Mouse (Mus musculus) limb, embryonic 12.5 days (tissue): ENCODE measurements around the gene Maf. TPM values are rescaled to one million over a fixed set of nuclear protein-coding genes. Genes with fewer than 3 reads are reported as not detected.

ENCODE experiments used
- ATAC-seq: fragments of 200-750 bp; cut with Nextera tagmentation; 2 replicates; pipeline ENCODE4 v1.8.0; 2017; ENCODE audit warnings: low read depth, moderate TSS enrichment; ENCODE audit not compliant: insufficient number of reproducible peaks, insufficient read depth, low FRiP score, low TSS enrichment
- H3K27ac ChIP-seq: fragments of 300-500 bp; sonication (generic); 2 replicates; pipeline ENCODE4 v1.5.1; 2016; ENCODE audit warnings: mild to moderate bottlenecking, moderate library complexity
- H3K27me3 ChIP-seq: fragments of 300-500 bp; sonication (generic); 2 replicates; pipeline ENCODE4 v1.6.1; 2016; ENCODE audit warnings: mild to moderate bottlenecking, moderate library complexity
- H3K36me3 ChIP-seq: fragments of 300-500 bp; sonication (generic); 2 replicates; pipeline ENCODE4 v1.6.1; 2016; ENCODE audit warnings: mild to moderate bottlenecking, moderate library complexity
- H3K4me1 ChIP-seq: fragments of 300-500 bp; sonication (generic); replicated peaks from 2 replicates; pipeline ENCODE4 v1.6.1; 2016
- H3K4me2 ChIP-seq: fragments of 300-500 bp; sonication (generic); 2 replicates; pipeline ENCODE4 v1.6.1; 2016; ENCODE audit warnings: mild to moderate bottlenecking, moderate library complexity
- H3K4me3 ChIP-seq: fragments of 300-500 bp; sonication (generic); replicated peaks from 2 replicates; pipeline ENCODE4 v1.5.1; 2016; ENCODE audit warnings: mild to moderate bottlenecking
- H3K9ac ChIP-seq: fragments of 300-500 bp; sonication (generic); replicated peaks from 2 replicates; pipeline ENCODE4 v1.6.1; 2016; ENCODE audit warnings: mild to moderate bottlenecking, moderate library complexity
- H3K9me3 ChIP-seq: fragments of 300-500 bp; sonication (generic); 2 replicates; pipeline ENCODE4 v1.6.1; 2016; ENCODE audit warnings: mild to moderate bottlenecking, moderate library complexity
- WGBS: fragments of 180-500 bp; shearing (Covaris S2); methylation state at CpG from one replicate; pipeline ENCODE4 v1.1.7; 2016; 5-methylcytosine and 5-hydroxymethylcytosine counted together
- polyA plus RNA-seq: library from polyadenylated mRNA; unstranded; fragments of >200 nt; fragmentation: Nextera tagmentation; extraction: Ambion mirVana; gene quantifications from 2 replicates; pipeline ENCODE4 v1.2.1, GENCODE M21; 2016

The Maf gene
- polyA plus RNA-seq, 1 experiment from 2014 or later, result 3.6 TPM

- Histone ChIP-seq H3K9ac (no peak overlapping the region), H3K4me1 (0 out of 2 replicates have a peak, but pooled peaks cover under 1% of the 10 kb centered on the region), H3K27me3 (peaks cover 3% of the 10 kb centered on the region; the same call in 1 of the 2 replicates), H3K9me3 (no peaks in the 10 kb centered on the region), H3K27ac (no peak overlapping the region), H3K36me3 (no peaks in the 10 kb centered on the region), H3K4me3 (no peak overlapping the region), H3K4me2 (no peak overlapping the region)
- WGBS, result 82% methylated on average over 3 of the region's 3 CpGs
- ATAC-seq, result no peak
Observed at GRCm38 (mm10) chr8:115726807-115727206, 19.2 kb upstream of the Maf start.

GRCm38 (mm10) chr8:115726231-115726630 is 18.6 kb upstream of the Maf start:
- H3K27me3 ChIP-seq, result peaks cover 3% of the 10 kb centered on the region; the same call in 1 of the 2 replicates
- no peaks in the 10 kb centered on the region for H3K4me1 ChIP-seq
- no peak overlapping the region for H3K9ac ChIP-seq
- H3K36me3 ChIP-seq, result no peaks in the 10 kb centered on the region
- no peak overlapping the region for H3K4me3 ChIP-seq
- no peak overlapping the region for H3K4me2 ChIP-seq
- no peaks in the 10 kb centered on the region for H3K9me3 ChIP-seq
- WGBS, result 71% methylated on average over 4 of the region's 4 CpGs
- H3K27ac ChIP-seq, result no peak overlapping the region
- no peak for ATAC-seq

GRCm38 (mm10) chr8:115719126-115719525 is 11.5 kb upstream of the Maf start:
- no peaks in the 10 kb centered on the region for H3K36me3 ChIP-seq
- H3K9me3 ChIP-seq, result no peaks in the 10 kb centered on the region
- H3K9ac ChIP-seq, result no peak overlapping the region
- WGBS, result 87% methylated on average over 7 of the region's 7 CpGs
- no peak overlapping the region for H3K27ac ChIP-seq
- H3K4me3 ChIP-seq, result no peak overlapping the region
- no peak for ATAC-seq
- H3K4me1 ChIP-seq, result no peaks in the 10 kb centered on the region; the same call in 1 of the 2 replicates
- H3K27me3 ChIP-seq, result peaks cover 26% of the 10 kb centered on the region
- no peak overlapping the region for H3K4me2 ChIP-seq

GRCm38 (mm10) chr8:115718621-115719020 is 11.0 kb upstream of the Maf start:
- Histone ChIP-seq H3K9ac (no peak overlapping the region), H3K4me1 (no peaks in the 10 kb centered on the region; the same call in 1 of the 2 replicates), H3K27ac (no peak overlapping the region), H3K4me2 (no peak overlapping the region), H3K4me3 (no peak overlapping the region), H3K36me3 (no peaks in the 10 kb centered on the region), H3K27me3 (peaks cover 29% of the 10 kb centered on the region), H3K9me3 (no peaks in the 10 kb centered on the region)
- WGBS, result 95% methylated on average over 6 of the region's 6 CpGs
- ATAC-seq, result no peak

- H3K4me3 ChIP-seq, result no peak overlapping the region
- no peak overlapping the region for H3K27ac ChIP-seq
- H3K9me3 ChIP-seq, result no peaks in the 10 kb centered on the region
- 84% methylated on average over 4 of the region's 4 CpGs for whole genome bisulfite sequencing
- H3K9ac ChIP-seq, result no peak overlapping the region
- H3K27me3 ChIP-seq, result peaks cover 48% of the 10 kb centered on the region
- no peak overlapping the region for H3K4me2 ChIP-seq
- H3K36me3 ChIP-seq, result no peaks in the 10 kb centered on the region
- ATAC-seq, result no peak
- peaks cover 9% of the 10 kb centered on the region for H3K4me1 ChIP-seq
Observed at GRCm38 (mm10) chr8:115715262-115715661, 7.7 kb upstream of the Maf start.

GRCm38 (mm10) chr8:115711106-115711505 is 3.5 kb upstream of the Maf start:
- 61% methylated on average over 11 of the region's 11 CpGs for WGBS
- Histone ChIP-seq H3K4me3 (no peak overlapping the region), H3K9ac (no peak overlapping the region), H3K27me3 (peaks cover 43% of the 10 kb centered on the region), H3K4me2 (no peak overlapping the region), H3K4me1 (peaks cover 24% of the 10 kb centered on the region), H3K36me3 (no peaks in the 10 kb centered on the region), H3K9me3 (no peaks in the 10 kb centered on the region), H3K27ac (no peak overlapping the region)
- ATAC-seq, result no peak

GRCm38 (mm10) chr8:115709931-115710330 is 2.3 kb upstream of the Maf start:
- H3K9me3 ChIP-seq, result no peaks in the 10 kb centered on the region
- no peak for ATAC-seq
- no peak overlapping the region for H3K27ac ChIP-seq
- no peaks in the 10 kb centered on the region for H3K36me3 ChIP-seq
- H3K4me2 ChIP-seq, result no peak overlapping the region
- no peak overlapping the region for H3K9ac ChIP-seq
- H3K27me3 ChIP-seq, result peaks cover 47% of the 10 kb centered on the region
- 60% methylated on average over 8 of the region's 8 CpGs for WGBS
- no peak overlapping the region for H3K4me3 ChIP-seq
- peaks cover 30% of the 10 kb centered on the region for H3K4me1 ChIP-seq

GRCm38 (mm10) chr8:115708936-115709780 is 1.6 kb upstream of the Maf start:
- WGBS, result 2% methylated on average over 19 of the region's 19 CpGs
- peak overlapping the region; percentile 69 for H3K4me3 ChIP-seq
- H3K4me1 ChIP-seq, result peaks cover 30% of the 10 kb centered on the region
- peak overlapping the region; percentile 83 for H3K4me2 ChIP-seq
- no peak overlapping the region; the same call in 1 of the 2 replicates for H3K9ac ChIP-seq
- no peaks in the 10 kb centered on the region for H3K36me3 ChIP-seq
- H3K9me3 ChIP-seq, result no peaks in the 10 kb centered on the region
- H3K27me3 ChIP-seq, result peaks cover 41% of the 10 kb centered on the region
- no peak overlapping the region for H3K27ac ChIP-seq
- ATAC-seq, result no peak

- H3K9me3 ChIP-seq, result no peaks in the 10 kb centered on the region
- H3K9ac ChIP-seq, result peak overlapping the region; percentile 75
- H3K4me1 ChIP-seq, result peaks cover 30% of the 10 kb centered on the region
- peak overlapping the region; percentile 83 for H3K4me2 ChIP-seq
- peak; percentile 78 for ATAC-seq
- WGBS, result under 1% methylated on average over 65 of the region's 76 CpGs
- peak overlapping the region; percentile 88 for H3K27ac ChIP-seq
- H3K4me3 ChIP-seq, result peak overlapping the region; percentile 69
- no peaks in the 10 kb centered on the region for H3K36me3 ChIP-seq
- H3K27me3 ChIP-seq, result peaks cover 25% of the 10 kb centered on the region
Observed at GRCm38 (mm10) chr8:115706861-115707730, 498 bp downstream of the Maf start.

- peak overlapping the region; percentile 83 for H3K4me2 ChIP-seq
- no peak for ATAC-seq
- H3K36me3 ChIP-seq, result no peaks in the 10 kb centered on the region
- no peaks in the 10 kb centered on the region for H3K9me3 ChIP-seq
- peak overlapping the region; percentile 88 for H3K27ac ChIP-seq
- peaks cover 21% of the 10 kb centered on the region for H3K27me3 ChIP-seq
- H3K4me1 ChIP-seq, result peaks cover 26% of the 10 kb centered on the region
- peak overlapping the region; percentile 69 for H3K4me3 ChIP-seq
- H3K9ac ChIP-seq, result peak overlapping the region; percentile 75
- WGBS, result 0% methylated on average over 39 of the region's 39 CpGs
Observed at GRCm38 (mm10) chr8:115706411-115706860, 1.2 kb downstream of the Maf start.

GRCm38 (mm10) chr8:115705591-115706110 is 1.9 kb downstream of the Maf start:
- peak overlapping the region; percentile 69 for H3K4me3 ChIP-seq
- WGBS, result under 1% methylated on average over 35 of the region's 36 CpGs
- H3K4me2 ChIP-seq, result peak overlapping the region; percentile 83
- 0 out of 2 replicates have a peak overlapping the region, but pooled peaks have one; percentile 35 for H3K27ac ChIP-seq
- no peak for ATAC-seq
- H3K4me1 ChIP-seq, result peaks cover 20% of the 10 kb centered on the region
- no peaks in the 10 kb centered on the region for H3K9me3 ChIP-seq
- peaks cover 17% of the 10 kb centered on the region for H3K27me3 ChIP-seq
- H3K9ac ChIP-seq, result peak overlapping the region; percentile 75
- no peaks in the 10 kb centered on the region for H3K36me3 ChIP-seq
